Mouse (Mus musculus) bone marrow macrophage, adult 2 months (primary cell): Measurements from ENCODE around the gene Tmem121.

Source experiments
- CTCF ChIP-seq: IDR thresholded peaks from 2 replicates; pipeline ENCODE4 v1.5.1; 2012; ENCODE audit warnings: low read depth, mild to moderate bottlenecking, low read length, moderate library complexity
- POLR2A ChIP-seq: IDR thresholded peaks from 2 replicates; pipeline ENCODE4 v1.6.1; 2012; ENCODE audit warnings: mild to moderate bottlenecking, low read depth, low read length, borderline replicate concordance

DNA sequence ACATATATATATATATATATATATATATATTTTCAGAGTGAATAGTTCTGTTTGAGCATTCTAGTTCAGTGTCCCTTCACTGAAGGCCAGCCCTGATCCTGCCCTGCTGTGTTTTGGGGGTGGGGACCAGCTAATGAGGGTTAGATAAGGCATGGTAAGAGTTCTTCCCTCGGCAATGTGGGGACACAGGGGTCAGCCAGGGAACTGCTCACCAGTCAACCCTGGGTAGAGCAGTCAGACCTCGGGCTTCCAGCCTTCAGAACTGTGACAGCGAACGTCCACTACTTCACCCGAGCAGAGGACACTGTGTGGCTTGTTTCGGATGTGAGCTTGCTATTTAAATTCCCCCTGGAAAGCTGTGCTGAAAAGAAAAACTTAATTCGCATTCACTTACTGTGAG is 17.8 kb downstream of the Tmem121 start:
- TF ChIP-seq CTCF: no peak
- TF ChIP-seq POLR2A: no peak
